Mouse (Mus musculus) lung, embryonic 14.5 days (tissue): ENCODE data around the gene Tgfb2. TPM values are rescaled to one million over a fixed set of nuclear protein-coding genes. Genes with fewer than 3 reads are reported as not detected.

Source experiments
- ATAC-seq: fragments of 200-750 bp; cut with Nextera tagmentation; 2 replicates; pipeline ENCODE4 v1.8.0; 2017; ENCODE audit warnings: mild to moderate bottlenecking, moderate TSS enrichment, moderate library complexity; ENCODE audit not compliant: insufficient read depth
- DNase-seq: peaks from one replicate; pipeline ENCODE4 v3.0.0-alpha.2; 2015
- H3K27ac ChIP-seq: fragments of 300-500 bp; sonication (generic); 2 replicates; pipeline ENCODE4 v1.5.1; 2014; ENCODE audit warnings: low read depth, mild to moderate bottlenecking, moderate library complexity
- H3K27me3 ChIP-seq: fragments of 300-500 bp; sonication (generic); 2 replicates; pipeline ENCODE4 v1.6.1; 2014; ENCODE audit warnings: low read length, control low read depth; ENCODE audit not compliant: insufficient read depth
- H3K36me3 ChIP-seq: fragments of 300-500 bp; sonication (generic); 2 replicates; pipeline ENCODE4 v1.6.1; 2014; ENCODE audit warnings: control low read depth; ENCODE audit not compliant: insufficient read depth
- H3K4me1 ChIP-seq: fragments of 300-500 bp; sonication (generic); 2 replicates; pipeline ENCODE4 v1.6.1; 2014; ENCODE audit warnings: antibody characterized with exemption, control low read depth; ENCODE audit not compliant: insufficient read depth
- H3K4me2 ChIP-seq: fragments of 300-500 bp; sonication (generic); 2 replicates; pipeline ENCODE4 v1.6.1; 2014; ENCODE audit warnings: mild to moderate bottlenecking
- H3K4me3 ChIP-seq: fragments of 300-500 bp; sonication (generic); 2 replicates; pipeline ENCODE4 v1.5.1; 2014; ENCODE audit warnings: low read depth, low read length
- H3K9ac ChIP-seq: fragments of 300-500 bp; sonication (generic); 2 replicates; pipeline ENCODE4 v1.6.1; 2014
- H3K9me3 ChIP-seq: fragments of 300-500 bp; sonication (generic); 2 replicates; pipeline ENCODE4 v1.6.1; 2016; ENCODE audit warnings: low read depth, low read length, control low read depth
- CTCF ChIP-seq: IDR thresholded peaks from 2 replicates; pipeline ENCODE4 v1.5.1; 2016; ENCODE audit warnings: antibody characterized with exemption, low read depth
- WGBS: fragments of 180-500 bp; shearing (Covaris S2); extraction: QIAGEN DNeasy Blood & Tissue Kit; methylation state at CpG from one replicate; pipeline ENCODE4 v1.1.7; 2014; 5-methylcytosine and 5-hydroxymethylcytosine counted together
- polyA plus RNA-seq: library from polyadenylated mRNA; unstranded; fragments of >200 nt; fragmentation: Nextera tagmentation; extraction: Ambion mirVana; gene quantifications from 2 replicates; pipeline ENCODE4 v1.2.1, GENCODE M21; 2014

Gene Tgfb2
- polyA plus RNA-seq, 1 experiment from 2014 or later: 86.5 TPM

DNA sequence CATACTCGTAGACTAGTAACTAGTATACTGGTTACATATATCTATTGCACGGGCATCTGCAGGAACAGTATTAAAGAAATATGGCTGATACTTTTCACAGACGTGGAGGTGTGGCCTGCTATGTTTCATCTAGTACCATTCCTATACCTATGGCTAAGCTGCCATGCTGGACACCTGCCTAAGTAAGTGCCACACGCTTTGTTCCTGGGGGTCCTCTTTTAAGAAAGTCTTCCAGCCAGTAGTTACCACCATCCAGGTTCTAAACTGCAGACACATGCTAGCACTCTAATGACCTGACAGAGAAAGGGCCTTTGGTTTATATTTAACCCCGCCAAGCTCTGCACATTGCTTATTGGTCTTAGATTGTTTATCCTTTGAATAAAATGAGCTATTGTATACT lies 95.3 kb downstream of the Tgfb2 start:
- Histone ChIP-seq H3K36me3 (no peaks in the 10 kb centered on the region), H3K27ac (peak overlapping the region; percentile 65; the same call in 1 of the 2 replicates), H3K9ac (no peak overlapping the region), H3K27me3 (no peaks in the 10 kb centered on the region), H3K9me3 (no peaks in the 10 kb centered on the region), H3K4me2 (peak overlapping the region; percentile 30), H3K4me1 (peaks cover 15% of the 10 kb centered on the region), H3K4me3 (no peak overlapping the region)
- TF ChIP-seq CTCF: no peak
- WGBS: 79% methylated on average over 5 of the region's 5 CpGs
- DNase-seq (no peak), ATAC-seq (peak; percentile 28; the same call in 1 of the 2 replicates)

DNA sequence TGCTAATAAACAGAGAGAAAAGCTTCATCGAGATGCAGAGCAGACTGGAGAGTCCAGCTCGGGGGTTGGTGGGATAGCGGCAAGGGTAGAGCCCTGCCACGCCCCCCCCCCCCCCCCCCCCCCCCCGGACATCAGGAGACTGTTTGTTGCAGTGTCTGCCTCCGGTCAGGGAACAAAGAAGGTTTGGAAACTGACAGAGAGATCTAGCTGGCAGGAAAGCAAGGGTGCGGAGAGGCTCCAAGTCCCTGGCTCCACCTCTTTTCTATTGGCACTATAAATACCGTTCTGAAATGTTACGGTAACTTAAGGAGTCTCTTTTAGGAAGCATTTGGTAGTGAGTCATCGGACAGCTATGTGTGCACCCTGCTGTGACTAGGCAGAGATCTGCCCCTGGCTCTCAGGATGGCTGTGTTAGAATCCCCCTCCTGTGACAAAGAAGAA lies 96.0 kb downstream of the Tgfb2 start:
- DNase-seq (peak; percentile 76), ATAC-seq (peak; percentile 89)
- WGBS: 6% methylated on average over 9 of the region's 10 CpGs
- Histone ChIP-seq H3K27me3 (no peaks in the 10 kb centered on the region), H3K4me2 (peak overlapping the region; percentile 30), H3K9me3 (no peaks in the 10 kb centered on the region), H3K4me3 (no peak overlapping the region), H3K27ac (peak overlapping the region; percentile 65; the same call in 1 of the 2 replicates), H3K4me1 (peaks cover 15% of the 10 kb centered on the region), H3K9ac (no peak overlapping the region; the same call in 1 of the 2 replicates), H3K36me3 (no peaks in the 10 kb centered on the region)
- TF ChIP-seq CTCF: no peak

DNA sequence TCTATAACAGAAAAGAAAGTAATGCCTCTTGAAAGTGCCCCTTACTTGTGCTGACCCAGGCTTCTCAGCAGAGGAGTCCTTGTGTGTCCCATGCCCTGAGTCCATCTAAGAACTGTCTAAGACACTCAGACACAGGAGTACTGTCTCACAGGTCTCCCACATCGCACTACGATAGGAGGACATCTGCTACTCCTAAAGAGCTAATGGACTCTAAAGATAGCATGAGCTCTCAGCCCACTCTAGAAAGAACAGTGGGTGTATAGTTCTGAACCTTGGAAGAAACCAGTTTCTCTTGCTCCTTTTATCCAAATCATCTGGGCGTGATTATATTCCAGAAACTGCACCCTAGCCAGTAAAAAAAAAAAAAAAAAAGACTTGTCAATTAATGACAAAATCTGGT lies 97.7 kb downstream of the Tgfb2 start:
- Histone ChIP-seq H3K27me3 (no peaks in the 10 kb centered on the region), H3K27ac (no peak overlapping the region), H3K4me2 (no peak overlapping the region), H3K4me1 (peaks cover 15% of the 10 kb centered on the region), H3K9ac (no peak overlapping the region), H3K9me3 (no peaks in the 10 kb centered on the region), H3K4me3 (no peak overlapping the region), H3K36me3 (no peaks in the 10 kb centered on the region)
- no peak for TF ChIP-seq CTCF
- 87% methylated on average over 3 of the region's 3 CpGs for WGBS
- no peak for DNase-seq
- no peak for ATAC-seq

DNA sequence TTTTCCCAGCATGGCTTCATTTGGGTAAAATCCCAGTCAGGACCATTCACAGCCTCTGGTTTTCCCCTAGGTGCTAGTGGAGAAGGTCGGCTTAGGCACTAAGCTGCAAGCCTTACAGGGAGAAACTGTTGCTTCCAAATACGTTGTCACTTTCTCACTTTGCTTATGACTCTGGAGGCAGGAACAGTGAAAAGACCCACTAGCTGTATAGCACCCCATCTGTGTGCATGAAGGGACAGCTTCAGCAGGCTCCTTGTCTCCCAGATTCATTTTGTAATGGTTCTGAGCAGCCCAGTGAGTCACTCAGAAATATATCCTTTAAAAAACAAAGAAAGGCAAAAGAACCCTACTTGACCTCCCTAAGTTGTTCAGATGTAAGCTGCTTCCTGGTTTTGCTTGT lies 100.2 kb downstream of the Tgfb2 start:
- Histone ChIP-seq H3K9ac (no peak overlapping the region), H3K9me3 (no peaks in the 10 kb centered on the region), H3K27ac (no peak overlapping the region), H3K36me3 (no peaks in the 10 kb centered on the region), H3K4me2 (no peak overlapping the region), H3K4me3 (no peak overlapping the region), H3K27me3 (no peaks in the 10 kb centered on the region), H3K4me1 (peaks cover 15% of the 10 kb centered on the region)
- ATAC-seq (no peak), DNase-seq (no peak)
- no peak for TF ChIP-seq CTCF
- 57% methylated on average over 2 of the region's 2 CpGs for WGBS

DNA sequence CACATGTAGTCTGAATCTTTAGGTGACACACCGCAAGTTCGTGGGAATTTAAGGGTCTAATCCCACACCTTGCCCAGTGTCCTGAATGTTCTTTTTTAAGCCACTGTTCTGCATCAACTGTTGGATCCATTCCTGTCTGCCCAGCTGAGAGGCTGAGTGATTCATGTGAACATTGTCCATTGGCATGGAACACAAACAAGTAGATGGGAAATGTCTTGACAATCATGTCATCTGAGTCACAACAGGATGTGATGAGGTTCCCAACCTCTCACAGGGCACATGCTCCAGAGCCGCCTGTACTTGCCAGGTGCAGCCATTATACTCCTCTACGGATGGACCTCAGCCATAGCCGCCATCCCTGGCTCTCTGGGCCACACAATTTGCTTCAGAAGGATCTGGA lies 101.7 kb downstream of the Tgfb2 start:
- TF ChIP-seq CTCF: no peak
- DNase-seq: no peak
- Histone ChIP-seq H3K36me3 (no peaks in the 10 kb centered on the region), H3K4me1 (peaks cover 1% of the 10 kb centered on the region), H3K27me3 (no peaks in the 10 kb centered on the region), H3K9me3 (no peaks in the 10 kb centered on the region), H3K4me3 (no peak overlapping the region), H3K27ac (no peak overlapping the region), H3K4me2 (no peak overlapping the region), H3K9ac (no peak overlapping the region)
- ATAC-seq: no peak
- WGBS: 85% methylated on average over 5 of the region's 5 CpGs

DNA sequence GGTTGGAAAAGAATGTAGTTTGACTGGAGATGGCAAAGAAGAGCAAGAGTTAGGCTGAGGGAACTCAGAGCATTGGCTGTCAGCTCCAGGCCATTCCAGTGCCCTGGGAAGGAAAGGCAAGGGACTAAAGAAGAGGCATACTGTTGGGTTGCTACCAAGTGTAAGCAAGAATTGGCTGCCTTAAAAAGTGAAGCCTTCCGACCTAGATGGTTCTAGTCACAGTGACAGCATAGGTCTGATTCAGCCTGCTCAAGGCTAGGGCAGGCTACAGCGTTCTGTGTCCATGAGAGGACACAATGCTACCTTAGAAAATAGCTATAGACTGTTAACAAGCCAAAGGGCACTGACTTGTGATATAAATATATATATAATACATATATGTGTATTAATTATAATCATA lies 117.6 kb downstream of the Tgfb2 start:
- no peaks in the 10 kb centered on the region for H3K9me3 ChIP-seq
- WGBS: 85% methylated on average over 2 of the region's 2 CpGs
- H3K27ac ChIP-seq: no peak overlapping the region
- no peaks in the 10 kb centered on the region for H3K27me3 ChIP-seq
- no peak for DNase-seq
- no peak overlapping the region for H3K4me3 ChIP-seq
- H3K9ac ChIP-seq: no peak overlapping the region
- no peaks in the 10 kb centered on the region for H3K36me3 ChIP-seq
- no peak overlapping the region for H3K4me2 ChIP-seq
- no peak for TF ChIP-seq CTCF
- ATAC-seq: no peak
- H3K4me1 ChIP-seq: peaks cover 7% of the 10 kb centered on the region

DNA sequence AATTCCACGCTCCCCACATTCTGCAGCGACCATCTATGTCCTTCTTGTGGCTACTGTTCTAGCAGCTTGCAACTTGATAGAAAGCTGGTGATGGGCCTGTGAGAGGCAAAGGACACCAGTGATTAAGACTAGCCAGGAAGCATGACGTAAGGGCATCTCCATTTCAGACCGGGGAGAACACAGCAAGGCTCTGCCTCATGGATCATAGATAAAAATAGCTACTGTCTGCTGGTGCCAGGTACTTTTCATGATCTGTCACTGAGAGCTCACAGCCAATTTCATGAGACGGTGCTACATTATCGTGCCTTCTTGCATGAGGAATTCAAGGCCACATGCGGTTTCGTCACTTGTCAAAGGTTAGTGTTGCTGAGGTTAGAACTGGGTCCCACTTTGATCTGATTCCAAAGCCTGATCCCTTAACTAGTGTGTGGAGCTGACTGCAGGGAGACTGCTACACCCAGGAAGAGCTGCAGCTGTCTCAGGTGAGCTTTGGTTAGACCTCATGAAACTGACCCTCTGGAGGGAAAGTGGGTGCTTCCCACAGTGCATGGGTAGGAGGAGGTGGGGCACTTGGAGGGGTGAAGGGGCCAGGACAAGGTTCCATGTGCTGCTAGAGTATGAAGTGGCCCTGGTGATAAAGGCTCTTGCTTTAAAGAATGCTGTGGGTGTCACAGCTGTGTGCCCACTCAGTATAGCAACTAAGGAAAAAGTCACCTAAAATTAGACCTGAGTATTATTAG lies 118.6 kb downstream of the Tgfb2 start:
- Histone ChIP-seq H3K4me2 (no peak overlapping the region), H3K4me3 (no peak overlapping the region), H3K4me1 (peaks cover 14% of the 10 kb centered on the region), H3K9ac (no peak overlapping the region), H3K36me3 (no peaks in the 10 kb centered on the region), H3K9me3 (no peaks in the 10 kb centered on the region), H3K27me3 (no peaks in the 10 kb centered on the region), H3K27ac (no peak overlapping the region; the same call in 1 of the 2 replicates)
- ATAC-seq: no peak
- TF ChIP-seq CTCF: no peak
- WGBS: 64% methylated on average over 8 of the region's 8 CpGs
- DNase-seq: no peak
